In the genomic region with DNA sequence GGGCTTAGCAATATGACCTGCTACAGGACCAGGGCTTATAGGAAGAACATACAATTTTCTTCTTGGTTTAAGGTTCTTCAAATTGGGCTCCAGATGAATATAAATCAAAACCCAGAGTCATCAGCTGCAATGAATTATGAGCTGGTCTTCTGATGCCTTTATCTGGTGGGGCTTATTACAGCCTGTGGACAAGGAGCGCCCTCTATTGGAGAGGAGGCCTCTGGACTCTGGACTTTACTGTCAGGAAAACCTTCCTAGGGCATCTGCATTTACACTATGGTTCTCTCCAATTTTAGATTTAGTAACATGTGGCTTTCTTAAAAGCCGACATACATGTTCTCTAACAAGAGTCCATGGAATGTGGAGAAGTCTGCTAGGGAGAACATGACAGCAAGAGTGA, we compare ENCODE assay signal across 8 mouse cellular contexts.
DNase-seq lines count a peak whose midpoint lies in the region; ATAC-seq and TF ChIP-seq lines count a peak whose summit lies in the region.

No protein-coding gene starts in this region.

- DNase-seq in heart, adult 8-10 months (ENCODE audit: low spot score), result peak; percentile 12
- peak; percentile 32 for DNase-seq in right cerebral cortex, postnatal 14 days
- DNase-seq in right cerebral cortex, adult 18-20 months, result no peak
- peak; percentile 11 to 55 for DNase-seq in heart, postnatal 14 days
- DNase-seq in stomach, postnatal 0 days (ENCODE audit: low spot score), result no peak
- no peak for DNase-seq in gastrocnemius, postnatal 25 days

- H3K9ac ChIP-seq in heart, embryonic 11.5 days (ENCODE audit: low read depth, low read length), result no peak overlapping the region
- no peak overlapping the region for H3K9ac ChIP-seq in stomach, postnatal 0 days (ENCODE audit: low read length)

- H3K27me3 ChIP-seq in heart, embryonic 11.5 days (ENCODE audit: control insufficient read depth, insufficient read depth, low read length), result no peaks in the 10 kb centered on the region
- no peaks in the 10 kb centered on the region for H3K27me3 ChIP-seq in stomach, postnatal 0 days (ENCODE audit: control insufficient read depth, insufficient read depth, low read length)

- WGBS in heart, embryonic 11.5 days (ENCODE audit: insufficient replicate concordance), result 44% methylated on average over 2 of the region's 2 CpGs
- 54% methylated on average over 2 of the region's 2 CpGs for WGBS in stomach, postnatal 0 days

- no peak for ATAC-seq in heart, embryonic 11.5 days (replicated peaks; ENCODE audit: insufficient number of reproducible peaks, low FRiP score, low TSS enrichment)
- no peak for ATAC-seq in stomach, postnatal 0 days (ENCODE audit: low FRiP score, low TSS enrichment)
- no peak for ATAC-seq in megakaryocyte progenitor cell, adult 5-6 weeks (replicated peaks; ENCODE audit: poor library complexity)

- intact Hi-C loops in heart, postnatal 14 days (cut with DNase I), result no loop called here

- no peak for TF ChIP-seq EP300 in stomach, postnatal 0 days (optimal IDR thresholded peaks at IDR 0.05)

- H3K9me3 ChIP-seq in heart, embryonic 11.5 days (replicated peaks; ENCODE audit: control insufficient read depth, low read length), result no peaks in the 10 kb centered on the region
- no peaks in the 10 kb centered on the region for H3K9me3 ChIP-seq in stomach, postnatal 0 days (ENCODE audit: control insufficient read depth, low read length)

- no peak overlapping the region for H3K4me3 ChIP-seq in heart, embryonic 11.5 days (ENCODE audit: low read depth, low read length)
- no peak overlapping the region for H3K4me3 ChIP-seq in stomach, postnatal 0 days (ENCODE audit: low read depth, low read length)

- H3K36me3 ChIP-seq in heart, embryonic 11.5 days (ENCODE audit: control insufficient read depth, insufficient read depth, low read length), result no peaks in the 10 kb centered on the region
- no peaks in the 10 kb centered on the region for H3K36me3 ChIP-seq in stomach, postnatal 0 days (ENCODE audit: control insufficient read depth, insufficient read depth, low read length)

- H3K4me1 ChIP-seq in heart, embryonic 11.5 days (ENCODE audit: control insufficient read depth, insufficient read depth, low read length), result no peaks in the 10 kb centered on the region; the same call in 1 of the 2 replicates
- no peaks in the 10 kb centered on the region for H3K4me1 ChIP-seq in stomach, postnatal 0 days (replicated peaks; ENCODE audit: control insufficient read depth, insufficient read depth)

- H3K27ac ChIP-seq in heart, embryonic 11.5 days (ENCODE audit: low read depth, low read length), result no peak overlapping the region
- no peak overlapping the region for H3K27ac ChIP-seq in stomach, postnatal 0 days (replicated peaks)

- no peak overlapping the region for H3K4me2 ChIP-seq in heart, embryonic 11.5 days
- no peak overlapping the region for H3K4me2 ChIP-seq in stomach, postnatal 0 days (replicated peaks; ENCODE audit: low read depth)

- peak; percentile 72 for TF ChIP-seq CTCF in stomach, postnatal 0 days (IDR thresholded peaks at IDR 0.05; ENCODE audit: low read depth)

Comparison
In these comparisons a context has a peak if more than half of its experiments do, and no peak if none do; other contexts are left out.
1. DNase-seq: peak in heart, adult 8-10 months (single experiment), right cerebral cortex, postnatal 14 days (single experiment) and heart, postnatal 14 days (2 of 2); none in right cerebral cortex, adult 18-20 months (single experiment), stomach, postnatal 0 days (single experiment) and gastrocnemius, postnatal 25 days (single experiment).